Mouse (Mus musculus) adrenal gland, postnatal 10 days (tissue): ENCODE results near the gene Klc3. TPM values are rescaled to one million over a fixed set of nuclear protein-coding genes. Genes with fewer than 3 reads are reported as not detected.

Experiments
- DNase-seq: peaks from one replicate; pipeline ENCODE4 v3.0.0; 2021; ENCODE audit warnings: mixed read lengths
- microRNA-seq: library from miRNA; unstranded; fragments of <30 nt; microRNA quantifications from one replicate; pipeline ENCODE4 v1.2.0, GENCODE M21; 2021
- total RNA-seq, 2 experiments: library from RNA; stranded (reverse); gene quantifications; 2 replicates each; pipeline ENCODE4 v1.2.3; 2021

Gene Klc3
- total RNA-seq, 2 experiments from 2014 or later, result 1.4 to 1.7 TPM

DNA sequence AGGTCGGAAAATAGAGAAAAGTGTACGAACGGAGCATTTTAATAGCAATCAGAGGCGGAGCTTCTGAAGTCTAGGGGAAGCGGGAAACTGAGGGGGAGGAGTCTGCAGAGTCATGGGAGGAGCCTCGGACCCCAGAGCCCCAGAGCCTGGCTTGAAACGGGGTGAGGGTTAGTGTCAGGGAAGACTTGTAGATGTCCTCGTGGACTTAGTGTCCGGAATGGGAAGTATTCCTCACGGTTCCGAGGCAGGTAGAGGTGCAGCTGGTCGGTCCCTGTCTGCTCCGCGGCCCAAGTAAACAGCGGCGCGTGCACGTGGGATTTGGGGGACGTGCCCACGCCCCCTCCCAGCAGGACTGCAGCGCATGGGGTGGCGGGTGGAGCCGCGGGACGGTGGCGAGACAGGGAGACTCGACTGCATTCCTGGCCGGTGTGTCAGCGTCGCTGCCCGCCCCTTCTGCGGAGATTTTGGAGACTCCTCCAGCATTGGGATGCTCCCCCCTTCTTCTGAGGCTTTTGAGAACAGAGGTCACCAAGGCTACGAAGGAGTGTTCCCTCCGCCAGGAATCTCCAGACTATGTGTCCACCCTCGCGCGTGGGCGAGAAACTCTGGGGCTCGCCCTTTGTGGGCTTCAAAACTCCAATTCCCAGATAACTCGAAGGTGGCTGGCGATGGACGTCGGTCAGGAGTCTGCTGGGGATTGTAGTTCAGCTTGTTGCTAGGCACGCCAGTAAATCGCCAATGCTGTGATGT lies 43.8 kb downstream of the Klc3 start:
- DNase-seq, result peak; percentile 77

DNA sequence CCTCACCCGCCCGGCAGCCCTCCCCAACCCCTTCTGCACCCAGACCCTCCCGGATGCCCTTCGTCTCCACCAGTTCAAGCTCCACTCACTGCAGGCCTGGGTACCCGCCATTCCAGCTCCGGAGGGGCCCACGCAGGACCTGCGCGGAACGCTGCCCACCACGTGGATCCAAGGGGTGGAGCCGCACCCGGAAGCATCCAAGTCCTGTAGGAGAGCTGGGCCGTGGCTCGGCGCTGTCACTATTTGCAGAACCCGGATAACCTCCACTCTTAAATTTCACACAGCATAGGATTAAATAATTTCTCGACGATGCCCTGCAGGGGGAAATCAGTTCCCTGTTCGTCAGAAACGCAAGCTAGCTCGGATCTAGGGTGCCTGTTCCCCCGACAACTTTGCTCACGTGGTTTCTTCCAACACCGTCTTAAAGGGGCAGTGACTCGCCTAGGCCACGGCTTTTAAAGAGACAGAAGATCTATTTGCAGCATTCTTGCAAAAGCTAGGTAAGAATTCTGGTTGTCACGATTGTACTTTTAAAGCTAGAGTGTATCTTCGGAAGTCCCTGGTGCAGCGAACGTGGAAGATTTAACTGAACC lies 44.5 kb downstream of the Klc3 start, which contains the start of the genes Cd3eap and Ppp1r13l:
Cd3eap (minus strand) TSS at position 185 of the 593 bp plus-strand sequence.
Ppp1r13l (plus strand) TSS at position 451 of the 593 bp plus-strand sequence.
- peak; percentile 91 for DNase-seq

DNA sequence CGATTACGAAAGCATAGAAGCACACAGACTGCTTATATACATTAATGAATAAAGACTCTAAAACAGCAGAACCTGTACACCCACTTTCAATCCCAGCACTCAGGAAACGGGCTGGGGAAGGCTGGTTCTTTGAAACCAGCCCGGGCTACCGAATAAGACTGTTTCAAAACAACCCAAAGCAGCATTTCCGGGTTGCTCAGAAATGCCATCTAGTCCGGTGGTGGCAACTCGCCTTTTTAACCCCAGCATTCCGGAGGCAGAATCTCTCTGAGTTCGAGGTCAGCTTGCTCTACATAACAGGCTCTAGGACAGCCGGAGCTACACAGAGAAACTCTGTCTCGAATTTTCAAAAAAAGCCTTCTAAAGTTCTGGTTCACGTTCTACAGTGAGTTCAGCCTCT lies 45.3 kb downstream of the Klc3 start:
- no peak for DNase-seq

DNA sequence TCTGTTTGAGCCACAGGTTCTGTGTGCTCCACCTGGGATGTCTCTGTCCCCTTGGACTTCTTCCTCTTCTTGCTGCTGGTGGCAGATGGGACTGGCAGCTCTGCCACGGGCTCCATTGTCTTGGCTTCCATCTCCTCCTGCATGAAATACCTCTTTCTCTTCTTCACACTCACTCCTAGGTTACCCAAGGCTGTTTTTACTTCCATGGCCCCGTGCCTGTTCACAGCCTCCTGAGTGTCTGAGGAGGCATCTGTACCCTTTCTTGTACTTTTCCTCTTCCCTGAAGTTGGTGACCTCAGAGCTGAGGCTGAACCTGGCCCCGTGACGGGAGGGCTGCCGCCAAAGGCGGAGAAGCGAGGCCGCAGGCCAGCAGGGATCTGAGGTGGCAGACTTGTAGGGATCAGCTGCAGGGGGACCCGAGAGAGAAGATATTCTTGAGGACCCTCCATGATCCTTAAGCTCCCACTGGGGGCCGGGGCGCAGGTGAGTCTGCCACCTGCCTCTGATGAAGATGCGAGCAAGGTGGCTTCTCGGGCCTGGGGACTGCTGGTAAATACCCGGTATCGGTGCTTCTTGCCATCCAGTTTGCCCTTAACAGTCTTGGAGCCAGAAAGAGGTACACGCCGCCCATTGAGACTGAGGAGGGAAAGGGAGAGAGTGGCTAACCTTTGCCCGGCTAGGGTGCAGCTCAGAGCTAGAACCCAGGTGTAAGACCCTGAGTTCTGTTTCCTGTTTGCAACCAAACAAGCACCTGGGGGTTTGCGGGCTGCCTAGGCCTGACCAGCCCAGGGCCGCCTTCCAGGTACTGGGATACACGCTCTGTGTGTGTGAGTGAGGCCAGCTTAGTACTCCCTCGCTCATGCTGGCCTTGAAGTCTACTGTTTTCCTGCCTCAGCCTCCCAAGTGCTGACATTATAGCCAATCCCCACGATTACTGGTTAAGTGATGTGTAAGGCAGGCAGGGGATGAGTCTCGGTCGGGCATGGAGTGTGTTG lies 46.2 kb downstream of the Klc3 start:
- DNase-seq, result no peak

DNA sequence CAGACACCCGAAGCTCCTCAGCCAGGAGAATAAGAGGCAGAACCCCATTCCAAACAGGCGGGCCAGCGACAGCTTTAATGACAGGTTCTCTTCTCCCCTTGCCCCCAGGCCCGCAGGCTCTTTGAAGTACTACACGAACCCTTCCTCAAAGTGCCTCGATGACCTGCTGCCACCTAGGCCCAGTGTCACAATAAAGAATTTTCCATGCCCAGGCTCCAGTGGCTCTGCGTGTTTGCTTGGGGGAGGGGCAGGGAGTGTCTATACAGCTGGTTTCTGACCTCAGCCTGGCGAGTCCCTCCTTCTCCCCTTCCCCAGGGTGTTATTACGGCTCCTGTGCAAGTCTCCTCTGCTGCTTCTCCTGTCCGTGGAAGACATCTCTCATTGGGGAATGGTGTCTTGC lies 47.6 kb downstream of the Klc3 start:
- DNase-seq, result no peak

DNA sequence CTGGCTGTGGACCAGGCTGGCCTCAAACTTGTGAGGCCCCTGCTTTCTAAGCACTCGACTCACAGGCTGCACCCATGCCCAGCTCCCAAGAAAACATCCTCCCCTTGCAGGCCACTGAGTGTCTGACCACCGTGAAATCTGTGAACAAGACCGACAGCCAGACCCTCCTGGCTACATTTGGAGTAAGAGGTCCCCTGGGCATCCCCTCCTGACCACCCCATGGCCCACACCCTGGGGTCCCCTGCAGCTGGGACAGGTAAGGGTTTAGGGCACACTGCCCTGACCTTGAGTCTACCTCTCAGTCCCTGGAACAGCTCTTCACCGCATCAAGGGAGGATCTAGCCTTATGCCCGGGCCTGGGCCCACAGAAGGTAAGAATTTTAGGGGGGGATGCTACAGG lies 48.9 kb downstream of the Klc3 start:
- DNase-seq, result no peak

DNA sequence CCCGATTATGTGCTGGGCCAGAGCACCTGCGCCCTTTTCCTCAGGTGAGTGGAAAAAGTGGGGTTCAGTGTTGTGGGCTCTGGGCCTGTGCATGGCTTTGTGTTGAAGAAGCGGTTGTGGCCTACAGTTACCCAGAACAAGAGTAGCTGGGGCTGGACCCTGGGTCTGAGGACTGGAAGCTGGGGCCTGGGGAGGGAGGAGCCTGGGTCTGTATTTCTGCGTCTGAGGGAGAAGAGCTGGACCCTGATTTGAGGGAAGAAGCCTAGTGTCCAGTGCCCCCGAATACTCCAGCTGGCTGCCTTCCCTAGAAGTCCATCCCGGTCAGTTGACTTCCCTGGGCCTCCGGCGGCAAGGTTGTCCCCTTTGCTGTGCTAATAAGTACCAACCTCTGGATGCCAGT lies 53.7 kb downstream of the Klc3 start:
- DNase-seq, result no peak

DNA sequence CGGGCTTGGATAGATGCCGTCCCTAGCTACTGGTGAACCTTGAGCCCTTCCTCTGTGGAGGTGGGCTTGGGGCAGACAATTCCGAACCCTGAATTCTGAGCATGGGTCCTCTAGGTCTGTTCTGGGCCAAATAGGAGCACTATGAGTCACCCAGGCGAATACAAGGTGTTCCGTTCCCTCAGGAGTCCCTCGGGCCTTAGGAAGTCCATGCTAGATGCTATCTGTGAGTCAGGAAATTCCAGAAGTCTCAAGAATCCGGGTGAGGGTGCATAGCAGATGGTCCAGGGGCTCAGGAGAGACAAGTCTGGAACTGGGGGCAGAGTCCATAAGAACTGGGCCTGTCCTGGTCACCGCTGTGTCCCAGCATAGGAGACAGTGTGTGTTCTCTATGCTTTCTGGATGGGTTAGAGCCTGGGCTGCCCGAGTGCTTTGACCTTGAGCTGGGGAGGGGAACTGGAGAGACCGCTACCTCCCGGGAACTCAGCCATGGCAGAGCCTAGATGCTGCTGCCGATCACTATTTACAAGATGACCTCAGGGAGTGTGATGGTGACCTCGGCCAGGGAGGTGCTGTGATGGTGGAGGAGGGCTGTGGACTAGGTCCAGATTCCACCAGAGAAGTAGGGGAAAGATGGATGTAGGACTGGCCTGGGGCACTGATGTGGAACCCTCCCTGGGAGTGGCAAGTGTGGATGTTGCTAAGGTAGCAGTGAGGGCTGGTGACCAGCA lies 54.6 kb downstream of the Klc3 start:
- no peak for DNase-seq

DNA sequence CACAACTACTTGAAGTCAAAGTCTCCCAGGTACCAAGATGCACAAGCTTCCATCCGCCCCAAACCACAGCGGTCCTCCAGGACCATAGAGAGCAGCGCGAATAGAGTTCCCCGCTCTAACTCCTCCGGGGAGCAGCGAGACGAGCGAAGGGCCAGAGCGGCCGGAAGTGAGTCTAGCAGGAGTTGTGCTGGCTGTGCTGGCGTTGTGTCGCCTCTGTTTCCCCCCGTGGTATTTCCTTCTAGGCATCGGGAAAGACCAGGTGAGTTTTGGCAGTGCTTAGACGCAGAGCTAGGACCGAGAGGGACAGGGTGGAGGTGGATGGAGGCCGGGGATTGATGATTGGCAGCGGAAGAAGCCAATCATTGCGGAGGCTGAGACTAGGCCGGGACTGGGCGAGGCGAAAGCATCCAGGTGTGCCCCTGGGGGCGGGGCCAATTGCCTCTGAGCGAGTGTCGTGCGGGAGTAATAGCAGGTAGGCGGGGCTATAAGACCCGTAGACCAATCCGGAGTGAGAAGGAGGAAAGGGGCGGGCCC lies 58.9 kb downstream of the Klc3 start:
- DNase-seq, result peak; percentile 94

Small RNA genes lying within 50 kb of the gene (microRNA-seq; reads per million reads assigned to microRNA genes)
- not detected for gene Mir343

Other genes with a start within 250 kb of the Klc3 start
- gene Gipr, start 238.0 kb downstream of the Klc3 start, total RNA-seq, result under 1 TPM; 0.75 to 0.94 TPM
- gene Eml2, start 227.7 kb downstream of the Klc3 start, total RNA-seq, result 10 to 100 TPM; 37.7 to 41.0 TPM
- 1 to 10 TPM; 7.4 to 9.2 TPM for gene Gpr4, start 191.6 kb downstream of the Klc3 start, total RNA-seq
- 10 to 100 TPM; 26.5 to 26.6 TPM for gene Opa3, start 175.8 kb downstream of the Klc3 start, total RNA-seq
- 10 to 100 TPM; 73.9 to 77.2 TPM for gene Vasp, start 132.3 kb downstream of the Klc3 start, total RNA-seq
- under 1 TPM in 1 of 2 experiments, not detected in 1; 0.30 TPM for gene Ppm1n, start 124.0 kb downstream of the Klc3 start, total RNA-seq
- gene Rtn2, start 121.5 kb downstream of the Klc3 start, total RNA-seq, result 10 to 100 TPM; 20.2 to 59.7 TPM
- gene Fosb, start 94.1 kb downstream of the Klc3 start, total RNA-seq, result 10 to 100 TPM in 1 of 2 experiments, 1 to 10 TPM in 1; 1.2 to 12.9 TPM
- 10 to 100 TPM; 37.1 to 41.3 TPM for gene Ercc1, start 59.3 kb downstream of the Klc3 start, total RNA-seq
- gene Cd3eap, start 44.6 kb downstream of the Klc3 start, total RNA-seq, result 10 to 100 TPM; 11.5 to 11.7 TPM
- gene Ppp1r13l, start 44.4 kb downstream of the Klc3 start, total RNA-seq, result 1 to 10 TPM; 5.0 to 6.0 TPM
- 10 to 100 TPM; 18.8 to 29.0 TPM for gene Ercc2, start 22.1 kb downstream of the Klc3 start, total RNA-seq
- 100 to 1,000 TPM; 346 to 973 TPM for gene Ckm, start 672 bp upstream of the Klc3 start, total RNA-seq
- 10 to 100 TPM; 35.0 to 37.1 TPM for gene Mark4, start 54.7 kb upstream of the Klc3 start, total RNA-seq
- 10 to 100 TPM; 17.4 to 17.9 TPM for gene Exoc3l2, start 59.2 kb upstream of the Klc3 start, total RNA-seq
- gene Bloc1s3, start 104.3 kb upstream of the Klc3 start, total RNA-seq, result 1 to 10 TPM; 5.2 to 5.4 TPM
- 10 to 100 TPM; 76.6 to 80.9 TPM for gene Trappc6a, start 104.3 kb upstream of the Klc3 start, total RNA-seq
- under 1 TPM; 0.18 to 0.21 TPM for gene Nkpd1, start 113.7 kb upstream of the Klc3 start, total RNA-seq
- 10 to 100 TPM; 59.2 to 60.8 TPM for gene Ppp1r37, start 159.0 kb upstream of the Klc3 start, total RNA-seq
- under 1 TPM; 0.55 to 0.60 TPM for gene Zfp296, start 173.2 kb upstream of the Klc3 start, total RNA-seq
- 10 to 100 TPM; 54.7 to 56.2 TPM for gene Gemin7, start 173.5 kb upstream of the Klc3 start, total RNA-seq
- 10 to 100 TPM; 29.6 to 58.3 TPM for gene Clasrp, start 200.4 kb upstream of the Klc3 start, total RNA-seq
- gene Relb, start 225.3 kb upstream of the Klc3 start, total RNA-seq, result 10 to 100 TPM; 18.8 to 21.6 TPM